Mouse (Mus musculus): ENCODE data around the gene Esyt2. TPM values are rescaled to one million over a fixed set of nuclear protein-coding genes. Genes with fewer than 3 reads are reported as not detected.

Gene Esyt2
- polyA plus RNA-seq, 1 experiment, result 0.69 TPM

DNA sequence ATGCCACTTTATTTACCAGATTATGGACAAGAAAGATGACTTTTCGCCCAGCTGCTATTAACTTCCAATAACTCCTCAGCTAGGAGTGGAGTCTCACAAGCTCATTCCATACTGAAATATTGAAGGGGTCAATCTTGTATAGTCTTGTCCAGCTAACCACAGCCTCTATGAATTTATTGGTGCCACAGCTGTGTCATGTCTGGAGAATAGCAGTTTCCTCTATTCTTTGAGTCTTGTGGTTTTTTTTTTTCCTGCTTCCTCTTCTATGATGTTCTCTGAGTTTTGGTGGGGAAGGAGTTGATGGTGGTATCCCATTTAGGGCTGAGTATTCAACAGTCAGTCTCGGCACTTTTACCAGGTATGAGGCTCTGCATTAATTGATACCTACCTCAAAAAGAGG, 154.2 kb downstream of the Esyt2 start:
- Histone ChIP-seq H3K9me3 (ENCODE audit: control insufficient read depth, low read length) (no peaks in the 10 kb centered on the region), H3K36me3 (ENCODE audit: control insufficient read depth) (peaks cover 99% of the 10 kb centered on the region)
- TF ChIP-seq GATA1 (IDR thresholded peaks at IDR 0.05; ENCODE audit: low read length) (no peak), TAL1 (IDR thresholded peaks at IDR 0.05; ENCODE audit: low read length) (no peak)

DNA sequence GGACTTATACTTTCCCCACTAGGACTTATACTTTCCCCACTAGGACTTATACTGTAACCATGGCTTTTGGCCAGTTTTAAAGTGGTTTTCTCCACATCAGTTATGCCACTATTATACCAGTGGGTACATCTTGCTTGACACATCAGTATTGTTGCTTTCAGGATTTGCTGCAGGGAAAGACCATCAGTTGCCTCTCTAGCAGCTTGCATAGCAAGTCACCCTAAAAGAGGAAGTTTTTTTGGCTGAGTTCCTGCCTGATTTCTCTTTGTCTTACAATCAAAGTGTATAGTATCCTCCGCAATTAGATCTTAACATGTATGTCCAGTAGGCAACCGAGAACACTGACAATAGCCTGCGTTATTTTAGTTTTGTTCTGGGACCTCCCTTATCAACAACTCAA, 155.1 kb downstream of the Esyt2 start:
- Histone ChIP-seq H3K4me3 (replicated peaks) (no peak overlapping the region), H3K9me3 (ENCODE audit: control insufficient read depth, low read length) (no peaks in the 10 kb centered on the region), H3K4me1 (ENCODE audit: control insufficient read depth) (peaks cover 9% of the 10 kb centered on the region), H3K36me3 (ENCODE audit: control insufficient read depth) (peaks cover 99% of the 10 kb centered on the region), H3K27me3 (ENCODE audit: control insufficient read depth) (no peaks in the 10 kb centered on the region)
- TF ChIP-seq GATA1 (IDR thresholded peaks at IDR 0.05; ENCODE audit: low read length) (no peak), TAL1 (IDR thresholded peaks at IDR 0.05; ENCODE audit: low read length) (no peak)

More for the DNA sequence above, 154.2 kb downstream of the Esyt2 start:
- peaks cover 6% of the 10 kb centered on the region for H3K4me1 ChIP-seq (ENCODE audit: control insufficient read depth)
- H3K27me3 ChIP-seq (ENCODE audit: control insufficient read depth), result no peaks in the 10 kb centered on the region
- H3K4me3 ChIP-seq (replicated peaks), result no peak overlapping the region

DNA sequence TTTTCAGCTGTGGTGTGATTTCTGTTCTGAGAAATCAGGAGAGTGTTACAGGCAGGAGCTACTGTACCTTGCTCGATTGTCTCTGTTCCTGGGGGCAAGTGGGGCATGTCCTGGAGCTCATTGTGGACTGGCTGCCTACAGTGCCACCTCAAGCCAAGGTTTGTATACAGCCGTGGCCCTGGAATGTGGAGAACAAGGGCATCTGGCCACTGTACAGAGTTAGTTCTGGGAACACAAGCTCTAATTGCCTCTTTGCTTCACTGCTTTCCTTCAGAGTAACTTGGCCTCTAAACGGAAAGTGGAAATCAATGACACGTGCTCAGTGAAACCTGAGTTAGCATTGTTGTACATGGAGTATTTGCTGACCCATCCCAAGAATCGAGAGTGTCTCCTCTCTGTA, 157.6 kb downstream of the Esyt2 start:
- Histone ChIP-seq H3K36me3 (ENCODE audit: control insufficient read depth) (peaks cover 99% of the 10 kb centered on the region), H3K4me3 (replicated peaks) (no peak overlapping the region), H3K4me1 (ENCODE audit: control insufficient read depth) (peaks cover 11% of the 10 kb centered on the region), H3K9me3 (ENCODE audit: control insufficient read depth, low read length) (no peaks in the 10 kb centered on the region), H3K27me3 (ENCODE audit: control insufficient read depth) (no peaks in the 10 kb centered on the region)
- TF ChIP-seq GATA1 (IDR thresholded peaks at IDR 0.05; ENCODE audit: low read length) (no peak), TAL1 (IDR thresholded peaks at IDR 0.05; ENCODE audit: low read length) (no peak)

Other genes with a start within 250 kb of the Esyt2 start
- gene Zfp386, start 233.5 kb upstream of the Esyt2 start, polyA plus RNA-seq (2012), result 0.01 TPM in 1 of 2 replicates, not detected in the other
- gene Vipr2, start 203.5 kb upstream of the Esyt2 start, polyA plus RNA-seq (2012), result not detected in 2 replicates
- gene Wdr60, start 18.2 kb upstream of the Esyt2 start, polyA plus RNA-seq (2012), result 0.06 and 0.16 TPM in 2 replicates
- gene Gm11027, start 5.8 kb upstream of the Esyt2 start, polyA plus RNA-seq (2012), result not detected in 2 replicates
- 1.4 and 1.7 TPM in 2 replicates for gene Ncapg2, start 124.2 kb downstream of the Esyt2 start, polyA plus RNA-seq (2012)
- gene Ptprn2, start 204.5 kb downstream of the Esyt2 start, polyA plus RNA-seq (2012), result 0.03 TPM in 1 of 2 replicates, not detected in the other